Mouse (Mus musculus): Measurements from ENCODE around the gene Gm10563.

GRCm38 (mm10) chr4:155568632-155569370 is 76.4 kb downstream of the Gm10563 start:
- TF ChIP-seq CTCF (IDR thresholded peaks at IDR 0.05; ENCODE audit: low read depth, low read length): no peak
- TF ChIP-seq POLR2A (IDR thresholded peaks at IDR 0.05; ENCODE audit: insufficient read depth, low read length): no peak
- no peak for TF ChIP-seq EP300 (IDR thresholded peaks at IDR 0.05; ENCODE audit: insufficient read depth, low read depth, low read length)
